Mouse (Mus musculus) liver, postnatal 0 days (tissue): ENCODE data around the gene Vps13a.

Source experiments
- CTCF ChIP-seq: sonication (generic); IDR thresholded peaks from 2 replicates; pipeline ENCODE4 v1.5.1; 2016; ENCODE audit warnings: antibody characterized with exemption, low read depth
- EP300 ChIP-seq: IDR thresholded peaks from 2 replicates; pipeline ENCODE4 v1.6.1; 2016; ENCODE audit warnings: antibody characterized with exemption, low read depth, mild to moderate bottlenecking

GRCm38 (mm10) chr19:16789930-16790329 lies 9.2 kb upstream of the Vps13a start:
- TF ChIP-seq CTCF (no peak), EP300 (no peak)
